Mouse (Mus musculus): ENCODE measurements at regions not wholly inside any gene's neighbourhood (a gene's known extent, or its start where the extent isn't known, plus 50 kb on each side); places are given as distances from the start of the nearest gene placed in this dataset.

DNA sequence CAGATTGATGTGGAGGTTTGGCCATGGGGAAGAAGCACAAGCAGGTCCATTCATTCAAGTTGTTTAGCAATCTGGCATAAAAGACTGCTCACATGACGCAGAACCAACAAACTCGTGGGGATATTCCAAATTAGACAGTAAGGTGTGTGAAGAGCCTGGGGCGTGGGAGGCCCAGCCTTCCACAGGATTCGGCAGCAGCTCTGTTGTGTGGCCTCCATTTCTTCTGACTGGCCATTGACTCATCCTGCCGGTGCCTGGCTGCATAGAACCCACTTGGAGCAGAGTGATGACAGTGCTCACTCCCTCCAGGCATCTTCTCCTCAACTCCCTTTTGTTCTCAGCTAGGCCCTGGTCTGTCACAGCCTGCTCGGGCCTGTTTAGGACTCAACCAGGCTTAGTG, 91.6 kb upstream of the Irf2bp2 start:
- TF ChIP-seq CTCF (IDR thresholded peaks at IDR 0.05; ENCODE audit: control insufficient read depth, insufficient read depth, low read length) (no peak), POLR2A (IDR thresholded peaks at IDR 0.05; ENCODE audit: borderline replicate concordance, control insufficient read depth, low read depth, low read length) (no peak)

Measured in bone marrow, adult 2 months (tissue).